Mouse (Mus musculus) thymus, adult 2 months (tissue): ENCODE measurements around the gene Mypop. TPM values are rescaled to one million over a fixed set of nuclear protein-coding genes. Genes with fewer than 3 reads are reported as not detected.

ENCODE experiments used
- DNase-seq: peaks from one replicate; pipeline ENCODE4 v3.0.0; 2021
- H3K27ac ChIP-seq: fragments of 200-500 bp; 2 replicates; pipeline ENCODE4 v1.5.1; 2012; ENCODE audit warnings: low read length, control low read depth; ENCODE audit not compliant: control insufficient read depth, insufficient read depth
- H3K27me3 ChIP-seq: fragments of 200-500 bp; 2 replicates; pipeline ENCODE4 v1.6.1; 2012; ENCODE audit warnings: mild to moderate bottlenecking, low read length, moderate library complexity, mixed read lengths; ENCODE audit not compliant: control insufficient read depth, insufficient read depth
- H3K36me3 ChIP-seq: fragments of 200-500 bp; 2 replicates; pipeline ENCODE4 v1.6.1; 2012; ENCODE audit warnings: mild to moderate bottlenecking, low read length, moderate library complexity; ENCODE audit not compliant: control insufficient read depth, insufficient read depth
- H3K4me1 ChIP-seq: fragments of 200-500 bp; replicated peaks from 2 replicates; pipeline ENCODE4 v1.6.1; 2012; ENCODE audit warnings: low read length; ENCODE audit not compliant: control insufficient read depth, insufficient read depth
- H3K4me3 ChIP-seq: fragments of 200-500 bp; 2 replicates; pipeline ENCODE4 v1.5.1; 2012; ENCODE audit warnings: mild to moderate bottlenecking, low read length, control low read depth, moderate library complexity; ENCODE audit not compliant: control insufficient read depth, insufficient read depth
- CTCF ChIP-seq: fragments of 200-500 bp; IDR thresholded peaks from 2 replicates; pipeline ENCODE4 v1.5.1; 2012; ENCODE audit warnings: mild to moderate bottlenecking, control low read depth, low read length, moderate library complexity, borderline replicate concordance; ENCODE audit not compliant: control insufficient read depth, poor library complexity, insufficient read depth; ENCODE audit errors: extremely low read depth
- POLR2A ChIP-seq: fragments of 200-500 bp; IDR thresholded peaks from 2 replicates; pipeline ENCODE4 v1.6.1; 2012; ENCODE audit warnings: mild to moderate bottlenecking, low read length, control low read depth, moderate library complexity; ENCODE audit not compliant: control insufficient read depth, poor library complexity, insufficient read depth; ENCODE audit errors: extremely low read depth
- WGBS: fragments of 180-500 bp; shearing (Covaris S2); methylation state at CpG from one replicate; pipeline ENCODE4 v1.1.7; 2018; 5-methylcytosine and 5-hydroxymethylcytosine counted together
- polyA plus RNA-seq: library from polyadenylated mRNA; depleted of rRNA; stranded (reverse); fragments of >200 nt; gene quantifications from 2 replicates; pipeline ENCODE4 v1.2.3, GENCODE M21; 2012

The Mypop gene
- polyA plus RNA-seq, 1 experiment: 5.0 TPM

DNA sequence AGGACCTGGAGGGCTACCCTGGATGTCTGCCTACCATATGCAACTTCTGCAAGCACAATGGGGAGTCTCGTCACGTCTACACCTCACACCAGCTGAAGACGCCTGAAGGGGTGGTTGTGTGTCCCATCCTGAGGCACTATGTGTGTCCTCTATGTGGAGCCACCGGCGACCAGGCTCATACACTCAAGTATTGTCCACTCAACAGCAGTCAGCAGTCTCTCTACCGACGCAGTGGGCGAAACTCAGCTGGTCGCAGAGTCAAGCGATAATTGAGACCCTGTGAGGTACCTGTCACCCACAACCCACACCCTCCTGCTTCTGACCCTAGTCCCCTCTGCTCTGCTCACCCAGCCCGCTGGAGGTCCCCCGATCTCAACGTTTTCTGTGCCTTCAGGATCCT, 3.3 kb upstream of the Mypop start:
- H3K4me3 ChIP-seq: no peak overlapping the region
- no peak for TF ChIP-seq CTCF
- TF ChIP-seq POLR2A: no peak
- H3K36me3 ChIP-seq: no peaks in the 10 kb centered on the region
- DNase-seq: no peak
- no peak overlapping the region for H3K27ac ChIP-seq
- peaks cover 20% of the 10 kb centered on the region for H3K4me1 ChIP-seq
- 82% methylated on average over 13 of the region's 13 CpGs for WGBS
- H3K27me3 ChIP-seq: peaks cover 8% of the 10 kb centered on the region; the same call in 1 of the 2 replicates

DNA sequence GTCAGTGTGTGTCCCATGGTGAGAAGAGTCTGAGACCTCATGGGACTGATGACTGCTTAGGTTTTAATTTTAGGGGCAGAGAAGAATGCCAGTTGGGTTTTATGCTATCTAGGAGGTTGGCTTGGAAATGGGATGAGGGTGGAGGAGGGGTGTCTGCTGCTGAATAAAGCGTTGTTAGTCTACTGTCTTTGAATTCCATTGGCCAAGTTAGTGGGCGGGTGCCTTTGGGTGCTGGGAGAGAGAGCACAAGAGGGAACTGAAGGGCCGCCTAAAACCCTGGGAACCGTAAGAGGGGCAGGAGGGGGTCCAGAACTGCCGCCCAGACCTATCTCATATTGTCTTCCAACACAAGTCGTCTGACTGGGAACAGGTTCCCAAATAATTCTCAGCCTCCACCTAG, 2.3 kb upstream of the Mypop start:
- TF ChIP-seq CTCF (no peak), POLR2A (no peak)
- 82% methylated on average over 6 of the region's 6 CpGs for WGBS
- Histone ChIP-seq H3K4me3 (no peak overlapping the region), H3K4me1 (peaks cover 20% of the 10 kb centered on the region), H3K27ac (no peak overlapping the region), H3K27me3 (peaks cover 9% of the 10 kb centered on the region; the same call in 1 of the 2 replicates), H3K36me3 (0 out of 2 replicates have a peak, but pooled peaks cover 4% of the 10 kb centered on the region)
- no peak for DNase-seq

DNA sequence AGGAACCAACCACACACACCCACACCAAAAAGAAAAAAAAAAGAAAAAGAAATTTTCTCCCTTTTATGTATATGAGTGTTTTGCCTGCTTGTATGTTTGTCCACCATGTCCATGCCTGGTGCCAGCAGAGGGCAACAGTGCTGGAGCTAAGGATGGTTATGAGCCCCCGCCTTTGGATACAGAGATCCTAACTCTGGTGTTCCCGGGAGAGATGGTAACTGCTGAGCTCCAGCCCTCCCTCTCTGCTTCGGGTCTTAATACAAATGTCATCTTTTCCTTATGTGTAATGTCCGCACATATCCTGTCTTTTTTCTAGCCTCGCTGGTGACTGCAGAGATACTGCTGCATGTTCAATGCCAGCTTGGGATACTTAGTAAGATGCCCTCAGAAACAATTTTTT, 1.1 kb upstream of the Mypop start:
- Histone ChIP-seq H3K27me3 (peaks cover 9% of the 10 kb centered on the region; the same call in 1 of the 2 replicates), H3K36me3 (0 out of 2 replicates have a peak, but pooled peaks cover 4% of the 10 kb centered on the region), H3K27ac (no peak overlapping the region), H3K4me3 (no peak overlapping the region), H3K4me1 (peaks cover 20% of the 10 kb centered on the region)
- WGBS: 20% methylated on average over 5 of the region's 5 CpGs
- TF ChIP-seq POLR2A: no peak
- no peak for TF ChIP-seq CTCF
- DNase-seq: no peak

DNA sequence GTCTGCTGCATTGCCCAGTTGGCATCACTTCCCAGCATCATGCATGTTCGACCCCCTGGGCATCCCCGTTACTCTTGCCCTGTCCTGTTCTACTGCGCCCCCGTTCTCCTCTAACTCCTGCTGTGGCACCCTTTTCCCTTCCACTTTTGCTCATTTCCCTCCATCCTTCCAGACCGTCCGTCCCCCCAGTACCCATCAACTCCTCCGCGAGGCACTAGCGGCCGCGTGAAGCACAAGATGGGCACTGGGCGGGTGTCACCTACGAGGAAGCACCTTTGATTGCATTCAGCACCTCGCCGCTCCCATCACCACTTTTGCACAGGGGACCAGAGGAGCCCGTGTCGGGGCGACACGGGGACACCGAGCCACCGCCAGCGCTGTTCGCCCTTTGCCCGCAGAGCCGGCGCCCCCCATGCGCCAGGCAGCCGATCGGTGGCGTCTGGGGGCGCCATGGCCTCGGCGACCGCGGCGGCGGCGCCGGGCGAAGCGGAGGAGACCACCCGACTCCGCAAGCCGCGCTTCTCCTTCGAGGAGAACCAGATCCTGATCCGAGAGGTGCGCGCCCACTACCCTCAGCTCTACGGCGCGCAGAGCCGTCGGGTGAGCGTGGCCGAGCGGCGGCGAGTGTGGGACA, 732 bp downstream of the Mypop start:
- no peak overlapping the region for H3K27ac ChIP-seq
- 2% methylated on average over 59 of the region's 59 CpGs for WGBS
- peaks cover 9% of the 10 kb centered on the region; the same call in 1 of the 2 replicates for H3K27me3 ChIP-seq
- H3K36me3 ChIP-seq: peaks cover 19% of the 10 kb centered on the region
- H3K4me3 ChIP-seq: peak overlapping the region; percentile 19
- no peak for DNase-seq
- TF ChIP-seq CTCF (peak; percentile 12; the same call in 1 of the 2 replicates), POLR2A (no peak)
- peaks cover 20% of the 10 kb centered on the region for H3K4me1 ChIP-seq

DNA sequence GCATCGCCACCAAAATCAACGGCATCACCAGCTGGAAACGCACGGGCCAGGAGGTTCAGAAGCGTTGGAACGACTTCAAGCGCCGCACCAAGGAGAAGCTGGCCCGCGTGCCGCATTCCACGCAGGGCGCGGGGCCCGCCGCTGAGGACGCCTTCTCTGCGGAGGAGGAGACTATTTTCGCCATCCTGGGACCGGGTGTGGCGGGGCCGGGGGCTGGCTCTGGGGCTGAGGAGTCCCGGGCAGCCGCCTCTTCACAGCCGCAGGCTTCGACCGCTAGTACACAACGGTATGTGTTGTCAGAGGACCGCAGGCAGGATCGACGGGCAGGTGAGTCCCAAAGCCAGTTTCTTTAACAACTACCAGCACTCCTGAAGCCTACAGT, 1.2 kb downstream of the Mypop start:
- H3K27me3 ChIP-seq: peaks cover 9% of the 10 kb centered on the region; the same call in 1 of the 2 replicates
- H3K36me3 ChIP-seq: peaks cover 20% of the 10 kb centered on the region
- H3K4me3 ChIP-seq: peak overlapping the region; percentile 19
- H3K27ac ChIP-seq: no peak overlapping the region
- DNase-seq: no peak
- H3K4me1 ChIP-seq: peaks cover 20% of the 10 kb centered on the region
- 7% methylated on average over 31 of the region's 31 CpGs for WGBS
- TF ChIP-seq CTCF (0 out of 2 replicates have a peak, but pooled peaks have one; percentile 3), POLR2A (no peak)

DNA sequence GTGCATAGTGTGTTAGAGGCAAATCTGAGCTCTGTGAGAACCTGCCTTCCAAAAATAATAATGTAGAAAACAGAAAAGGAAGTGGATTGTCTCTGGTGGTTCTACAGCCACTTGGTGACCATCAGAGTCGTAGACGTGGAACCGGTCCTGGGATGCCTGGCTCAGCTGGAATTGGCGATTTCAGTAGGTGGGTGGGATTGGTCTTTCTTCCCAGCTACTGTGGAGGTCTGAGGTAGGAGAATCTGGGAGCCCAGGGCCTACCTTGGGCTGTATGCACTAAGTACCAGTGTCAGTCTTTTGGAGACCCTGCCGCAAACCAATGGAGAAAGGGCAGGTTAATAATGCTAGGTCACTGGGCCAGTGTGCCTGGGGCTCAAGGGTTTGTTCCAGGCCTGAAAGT, 2.0 kb downstream of the Mypop start:
- Histone ChIP-seq H3K4me3 (no peak overlapping the region), H3K36me3 (peaks cover 25% of the 10 kb centered on the region), H3K27me3 (peaks cover 9% of the 10 kb centered on the region; the same call in 1 of the 2 replicates), H3K4me1 (peaks cover 20% of the 10 kb centered on the region), H3K27ac (no peak overlapping the region)
- no peak for DNase-seq
- 96% methylated on average over 5 of the region's 5 CpGs for WGBS
- TF ChIP-seq CTCF: no peak
- TF ChIP-seq POLR2A: no peak

DNA sequence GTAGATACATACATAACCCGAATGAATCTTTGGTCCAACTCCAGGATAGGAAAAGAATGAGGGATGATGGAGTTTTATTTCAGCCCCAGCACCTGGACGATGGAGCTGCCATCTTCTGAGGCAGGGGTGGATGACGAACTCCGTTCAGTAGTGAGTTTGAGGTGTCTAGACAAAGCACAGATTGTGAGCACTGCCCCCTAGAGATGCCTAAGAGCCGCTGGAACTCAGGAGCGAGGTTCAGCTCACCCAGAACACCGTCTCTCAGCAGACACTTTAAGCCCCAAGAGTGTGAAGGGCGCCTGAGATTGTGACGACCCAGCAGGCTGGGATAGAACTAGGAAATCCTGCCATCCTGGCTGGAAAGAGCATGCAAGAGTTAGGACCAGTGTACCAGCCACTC, 7.8 kb downstream of the Mypop start:
- DNase-seq: no peak
- no peak overlapping the region for H3K27ac ChIP-seq
- H3K4me1 ChIP-seq: peaks cover 26% of the 10 kb centered on the region
- H3K36me3 ChIP-seq: peaks cover 21% of the 10 kb centered on the region
- TF ChIP-seq POLR2A (no peak), CTCF (no peak)
- WGBS: 79% methylated on average over 9 of the region's 9 CpGs
- no peaks in the 10 kb centered on the region for H3K27me3 ChIP-seq
- no peak overlapping the region for H3K4me3 ChIP-seq
